In genomic region chr19:44080920-44081319, GRCm38 (mm10) we compare ENCODE assay signal across 22 mouse cellular contexts. TPM values are rescaled to one million over a fixed set of nuclear protein-coding genes. Genes with fewer than 3 reads are reported as not detected.
"Had no signal": no experiment of that assay in that cellular context is flagged by ENCODE, and none has a peak within 500 bp of the region (broad histone marks: within the 10 kb centered on the region; RNA-seq: fewer than 3 reads in every experiment).

No protein-coding gene starts in this region.

- H3K9ac ChIP-seq: liver, postnatal 0 days; lung, embryonic 15.5 days; midbrain, embryonic 13.5 days; midbrain, embryonic 15.5 days; neural tube, embryonic 12.5 days; stomach, embryonic 15.5 days had no signal

- H3K27ac ChIP-seq: lung, embryonic 15.5 days; macrophage; midbrain, embryonic 13.5 days; midbrain, embryonic 15.5 days; neural tube, embryonic 12.5 days; stomach, embryonic 15.5 days; stomach, postnatal 0 days had no signal

- H3K4me1 ChIP-seq: lung, embryonic 15.5 days; midbrain, embryonic 13.5 days; midbrain, embryonic 15.5 days; neural tube, embryonic 12.5 days; stomach, embryonic 15.5 days had no signal

- H3K9me3 ChIP-seq: lung, embryonic 15.5 days; megakaryocyte, embryonic 14.5 days; midbrain, embryonic 13.5 days; midbrain, embryonic 15.5 days; neural tube, embryonic 12.5 days; stomach, embryonic 15.5 days had no signal

- DNase-seq: liver, postnatal 0 days; lung, adult 2 months; lung, postnatal 14 days; lung, postnatal 36 days; right cerebral cortex, postnatal 14 days; thymus, adult 18-20 months; thymus, postnatal 14 days; thymus, postnatal 36 days had no signal

- H3K27me3 ChIP-seq: lung, embryonic 15.5 days; megakaryocyte, embryonic 14.5 days; midbrain, embryonic 13.5 days; midbrain, embryonic 15.5 days; neural tube, embryonic 12.5 days; stomach, embryonic 15.5 days had no signal

- H3K4me3 ChIP-seq: lung, embryonic 15.5 days; megakaryocyte, embryonic 14.5 days; midbrain, embryonic 13.5 days; midbrain, embryonic 15.5 days; neural tube, embryonic 12.5 days; stomach, embryonic 15.5 days had no signal

- ATAC-seq: liver, postnatal 0 days; lung, postnatal 0 days; midbrain, embryonic 13.5 days; midbrain, embryonic 15.5 days had no signal

- H3K4me2 ChIP-seq: lung, embryonic 15.5 days; midbrain, embryonic 13.5 days; midbrain, embryonic 15.5 days; neural tube, embryonic 12.5 days; stomach, embryonic 15.5 days had no signal

RNA-seq across cellular contexts. Expression of gene Cyp2c23, which starts 51.9 kb away (rescaled TPM):
- total RNA-seq: midbrain, postnatal 0 days; monocyte, adult 5-6 weeks; neutrophil, adult 5-6 weeks had no signal
- polyA plus RNA-seq: midbrain, embryonic 15.5 days; midbrain, postnatal 0 days; neural tube, embryonic 12.5 days; neural tube, embryonic 14.5 days; spleen, adult 2 months had no signal
